Mouse (Mus musculus): ENCODE data around the gene Snrpa1. TPM values are rescaled to one million over a fixed set of nuclear protein-coding genes. Genes with fewer than 3 reads are reported as not detected.

Snrpa1 gene
- total and polyA plus RNA-seq, 3 experiments = 146 to 189 (median 189) TPM

GRCm38 (mm10) chr7:66120702-66121396 lies 62.0 kb downstream of the Snrpa1 start:
- H3K27me3 ChIP-seq (replicated peaks) = peaks cover 3% of the 10 kb centered on the region
- in situ Hi-C loops (cut with MboI; ENCODE audit: low pct_ligation_motif_present, low pct_unique_long_range_greater_than_20kb, low sequenced_read_pairs) (no loop called here), dilution Hi-C loops (cut with MboI; ENCODE audit: extremely low pct_ligation_motif_present, extremely low pct_unique_long_range_greater_than_20kb, low sequenced_read_pairs) (no loop called here)
- TF ChIP-seq USF1 (IDR thresholded peaks at IDR 0.05; ENCODE audit: low read depth, low read length) = no peak
- no peak for TF ChIP-seq GABPA (IDR thresholded peaks at IDR 0.05; ENCODE audit: insufficient replicate concordance, low read depth, low read length)
- no peak for TF ChIP-seq HCFC1 (IDR thresholded peaks at IDR 0.05; ENCODE audit: low read depth, low read length)
- TF ChIP-seq IRF4 (IDR thresholded peaks at IDR 0.05; ENCODE audit: low read depth, low read length) = no peak
- no peak for TF ChIP-seq CHD1 (IDR thresholded peaks at IDR 0.05; ENCODE audit: low read depth, low read length)
- TF ChIP-seq MAZ (IDR thresholded peaks at IDR 0.05; ENCODE audit: low read depth, low read length) = no peak
- TF ChIP-seq CHD2 (IDR thresholded peaks at IDR 0.05; ENCODE audit: low read length) = no peak
- TF ChIP-seq ZC3H11A (IDR thresholded peaks at IDR 0.05; ENCODE audit: low read depth, low read length) = no peak
- TF ChIP-seq ETS1 (conservative IDR thresholded peaks at IDR 0.05; ENCODE audit: low read depth, low read length) = peak; percentile 34; the same call in 1 of the 2 replicates
- TF ChIP-seq NELFE (IDR thresholded peaks at IDR 0.05; ENCODE audit: low read depth, low read length) = no peak
- TF ChIP-seq SIN3A (IDR thresholded peaks at IDR 0.05; ENCODE audit: low read length) = no peak
- TF ChIP-seq MEF2A (IDR thresholded peaks at IDR 0.05; ENCODE audit: borderline replicate concordance, low read depth, low read length) = 0 out of 2 replicates have a peak, but pooled peaks have one; percentile 34
- TF ChIP-seq NRF1 (IDR thresholded peaks at IDR 0.05; ENCODE audit: low read depth, low read length) = no peak
- no peak for TF ChIP-seq MAFK (IDR thresholded peaks at IDR 0.05; ENCODE audit: insufficient replicate concordance, low read length)
- TF ChIP-seq RCOR1 (conservative IDR thresholded peaks at IDR 0.05; ENCODE audit: low read depth, low read length) = no peak
- TF ChIP-seq POLR2AphosphoS2 (IDR thresholded peaks at IDR 0.05; ENCODE audit: low read depth, low read length) = no peak
- no peak for TF ChIP-seq USF2 (conservative IDR thresholded peaks at IDR 0.05; ENCODE audit: low read depth, low read length)
- no peak for TF ChIP-seq POLR2A (IDR thresholded peaks at IDR 0.05; ENCODE audit: low read depth, low read length)
- TF ChIP-seq ELF1 (IDR thresholded peaks at IDR 0.05; ENCODE audit: low read depth, low read length) = peak; percentile 46; the same call in 1 of the 2 replicates
- TF ChIP-seq TBP (conservative IDR thresholded peaks at IDR 0.05; ENCODE audit: low read depth, low read length) = no peak
- TF ChIP-seq MXI1 (IDR thresholded peaks at IDR 0.05; ENCODE audit: low read depth, low read length) = no peak
- TF ChIP-seq CTCF (conservative IDR thresholded peaks at IDR 0.05 in 1 of 2, IDR thresholded peaks at IDR 0.05 in 1 of 2; ENCODE audit: low read depth in 2 of 2, low read length in 2 of 2) = no peak
- TF ChIP-seq TCF12 (IDR thresholded peaks at IDR 0.05; ENCODE audit: low read depth, low read length) = peak; percentile 27; the same call in 1 of the 2 replicates
- no peak for TF ChIP-seq E2F4 (IDR thresholded peaks at IDR 0.05; ENCODE audit: insufficient replicate concordance, low read depth, low read length)
- TF ChIP-seq EP300 (IDR thresholded peaks at IDR 0.05; ENCODE audit: low read length) = peak; percentile 64; the same call in 1 of the 2 replicates
- no peak for TF ChIP-seq JUND (conservative IDR thresholded peaks at IDR 0.05; ENCODE audit: low read depth, low read length)
- no peak for TF ChIP-seq UBTF (IDR thresholded peaks at IDR 0.05; ENCODE audit: low read depth, low read length)
- TF ChIP-seq KAT2A (IDR thresholded peaks at IDR 0.05; ENCODE audit: insufficient replicate concordance, low read length) = no peak
- peak overlapping the region; percentile 74 for H3K4me2 ChIP-seq (ENCODE audit: insufficient read depth, low read depth, poor library complexity, severe bottlenecking)
- peak; percentile 74 for DNase-seq (ENCODE audit: extremely low read depth)
- H3K9me3 ChIP-seq (replicated peaks; ENCODE audit: low read length) = no peaks in the 10 kb centered on the region
- H3K4me1 ChIP-seq (ENCODE audit: control insufficient read depth in 1 of 2, insufficient read depth in 2 of 2) = peaks cover 10 to 61% of the 10 kb centered on the region in 2 experiments
- no peak overlapping the region for H3K27ac ChIP-seq (ENCODE audit: insufficient read depth, low read depth)
- peak overlapping the region; percentile 8; the same call in 1 of the 2 replicates for H3K9ac ChIP-seq (ENCODE audit: insufficient read depth, low read depth)
- peaks cover 0 to 5% of the 10 kb centered on the region in 2 experiments for H3K36me3 ChIP-seq (replicated peaks in 1 of 2; ENCODE audit: control insufficient read depth in 1 of 2, insufficient read depth in 1 of 2, low read length in 1 of 2)
- no peak overlapping the region for H3K4me3 ChIP-seq (replicated peaks in 1 of 3; ENCODE audit: low read depth in 2 of 3, low read length in 2 of 3, poor library complexity in 1 of 3)
- H3K79me2 ChIP-seq (replicated peaks; ENCODE audit: control insufficient read depth, extremely low read depth, insufficient read depth, poor library complexity, severe bottlenecking) = no peaks in the 10 kb centered on the region

Other genes with a start within 250 kb of the Snrpa1 start
- gene Pcsk6, start 197.3 kb upstream of the Snrpa1 start, total RNA-seq (2012; rRNA removed) = not detected in 2 replicates
- not detected in 2 replicates for gene Pcsk6, start 197.3 kb upstream of the Snrpa1 start, total RNA-seq (2014; rRNA removed)
- gene Pcsk6, start 197.3 kb upstream of the Snrpa1 start, polyA plus RNA-seq (2012; ENCODE audit: insufficient read length, low read depth) = not detected in 2 replicates
- gene Gm45213, start 15.4 kb upstream of the Snrpa1 start, total RNA-seq (2012; rRNA removed) = not detected in 2 replicates
- not detected in 2 replicates for gene Gm45213, start 15.4 kb upstream of the Snrpa1 start, total RNA-seq (2014; rRNA removed)
- gene Gm45213, start 15.4 kb upstream of the Snrpa1 start, polyA plus RNA-seq (2012; ENCODE audit: insufficient read length, low read depth) = not detected in 2 replicates
- 75.0 and 113 TPM in 2 replicates for gene Selenos, start 20.6 kb downstream of the Snrpa1 start, total RNA-seq (2012; rRNA removed)
- gene Selenos, start 20.6 kb downstream of the Snrpa1 start, total RNA-seq (2014; rRNA removed) = 101 and 120 TPM in 2 replicates
- gene Selenos, start 20.6 kb downstream of the Snrpa1 start, polyA plus RNA-seq (2012; ENCODE audit: insufficient read length, low read depth) = 112 and 123 TPM in 2 replicates
- 2.3 and 2.4 TPM in 2 replicates for gene Chsy1, start 50.5 kb downstream of the Snrpa1 start, total RNA-seq (2012; rRNA removed)
- 5.5 and 5.9 TPM in 2 replicates for gene Chsy1, start 50.5 kb downstream of the Snrpa1 start, total RNA-seq (2014; rRNA removed)
- gene Chsy1, start 50.5 kb downstream of the Snrpa1 start, polyA plus RNA-seq (2012; ENCODE audit: insufficient read length, low read depth) = 2.3 and 2.5 TPM in 2 replicates